Mouse (Mus musculus) intestine, embryonic 16.5 days (tissue): ENCODE measurements at regions not wholly inside any gene's neighbourhood (a gene's known extent, or its start where the extent isn't known, plus 50 kb on each side); places are given as distances from the start of the nearest gene placed in this dataset.

Source experiments
- ATAC-seq: fragments of 200-750 bp; cut with Nextera tagmentation; 2 replicates; pipeline ENCODE4 v1.8.0; 2017; ENCODE audit warnings: moderate TSS enrichment, moderate library complexity
- H3K27ac ChIP-seq: fragments of 300-500 bp; sonication (generic); 2 replicates; pipeline ENCODE4 v1.5.1; 2014; ENCODE audit warnings: mild to moderate bottlenecking, low read length
- H3K27me3 ChIP-seq: fragments of 300-500 bp; sonication (generic); replicated peaks from 2 replicates; pipeline ENCODE4 v1.6.1; 2014; ENCODE audit warnings: low read length, control low read depth, mixed read lengths; ENCODE audit not compliant: control insufficient read depth, insufficient read depth
- H3K36me3 ChIP-seq: fragments of 300-500 bp; sonication (generic); 2 replicates; pipeline ENCODE4 v1.6.1; 2014; ENCODE audit warnings: low read length, control low read depth; ENCODE audit not compliant: control insufficient read depth, insufficient read depth
- H3K4me1 ChIP-seq: fragments of 300-500 bp; sonication (generic); 2 replicates; pipeline ENCODE4 v1.6.1; 2014; ENCODE audit warnings: low read length, control low read depth, mixed read lengths; ENCODE audit not compliant: control insufficient read depth, insufficient read depth
- H3K4me2 ChIP-seq: fragments of 300-500 bp; sonication (generic); 2 replicates; pipeline ENCODE4 v1.6.1; 2014; ENCODE audit warnings: low read depth, low read length, control low read depth
- H3K4me3 ChIP-seq: fragments of 300-500 bp; sonication (generic); 2 replicates; pipeline ENCODE4 v1.5.1; 2014; ENCODE audit warnings: mild to moderate bottlenecking, low read length
- H3K9ac ChIP-seq: fragments of 300-500 bp; sonication (generic); 2 replicates; pipeline ENCODE4 v1.6.1; 2014; ENCODE audit warnings: low read depth, low read length
- H3K9me3 ChIP-seq: fragments of 300-500 bp; sonication (generic); 2 replicates; pipeline ENCODE4 v1.6.1; 2016; ENCODE audit warnings: low read length, control low read depth; ENCODE audit not compliant: control insufficient read depth
- WGBS: fragments of 180-500 bp; shearing (Covaris S2); extraction: QIAGEN DNeasy Blood & Tissue Kit; methylation state at CpG from one replicate; pipeline ENCODE4 v1.1.7; 2014; 5-methylcytosine and 5-hydroxymethylcytosine counted together

GRCm38 (mm10) chr14:110171162-110172117 is 583.5 kb downstream of the Slitrk6 start:
- 58% methylated on average over 3 of the region's 3 CpGs for WGBS
- H3K4me1 ChIP-seq: no peaks in the 10 kb centered on the region
- no peak overlapping the region for H3K4me2 ChIP-seq
- peak overlapping the region; percentile 48; the same call in 1 of the 2 replicates for H3K27ac ChIP-seq
- H3K36me3 ChIP-seq: no peaks in the 10 kb centered on the region
- no peaks in the 10 kb centered on the region for H3K27me3 ChIP-seq
- no peak overlapping the region for H3K9ac ChIP-seq
- peak; percentile 84 for ATAC-seq
- no peak overlapping the region for H3K4me3 ChIP-seq
- no peaks in the 10 kb centered on the region for H3K9me3 ChIP-seq

- 44% methylated on average over 5 of the region's 5 CpGs for WGBS
- no peak for ATAC-seq
- Histone ChIP-seq H3K4me1 (no peaks in the 10 kb centered on the region), H3K27me3 (no peaks in the 10 kb centered on the region), H3K36me3 (no peaks in the 10 kb centered on the region), H3K9me3 (no peaks in the 10 kb centered on the region), H3K4me2 (no peak overlapping the region), H3K4me3 (no peak overlapping the region), H3K9ac (no peak overlapping the region), H3K27ac (no peak overlapping the region)
Observed at GRCm38 (mm10) chr14:110168632-110169031, 586.3 kb downstream of the Slitrk6 start.

GRCm38 (mm10) chr14:110128265-110128664 is 626.7 kb downstream of the Slitrk6 start:
- no peak overlapping the region for H3K9ac ChIP-seq
- no peaks in the 10 kb centered on the region for H3K9me3 ChIP-seq
- H3K36me3 ChIP-seq: no peaks in the 10 kb centered on the region
- no peak overlapping the region for H3K27ac ChIP-seq
- H3K27me3 ChIP-seq: no peaks in the 10 kb centered on the region
- no peak overlapping the region for H3K4me3 ChIP-seq
- no peak overlapping the region for H3K4me2 ChIP-seq
- 47% methylated on average over 5 of the region's 5 CpGs for WGBS
- ATAC-seq: no peak
- H3K4me1 ChIP-seq: no peaks in the 10 kb centered on the region

GRCm38 (mm10) chr14:110125936-110126710 is 628.8 kb downstream of the Slitrk6 start:
- no peaks in the 10 kb centered on the region for H3K27me3 ChIP-seq
- H3K4me1 ChIP-seq: no peaks in the 10 kb centered on the region
- WGBS: 41% methylated on average over 6 of the region's 6 CpGs
- H3K9me3 ChIP-seq: no peaks in the 10 kb centered on the region
- no peak overlapping the region for H3K4me2 ChIP-seq
- H3K36me3 ChIP-seq: no peaks in the 10 kb centered on the region
- no peak overlapping the region for H3K9ac ChIP-seq
- H3K4me3 ChIP-seq: no peak overlapping the region
- peak; percentile 63 for ATAC-seq
- peak overlapping the region; percentile 70 for H3K27ac ChIP-seq

- WGBS: 93% methylated on average over 3 of the region's 3 CpGs
Observed at GRCm38 (mm10) chr14:110122710-110123109, 632.2 kb downstream of the Slitrk6 start.

GRCm38 (mm10) chr14:110115578-110115977 is 639.4 kb downstream of the Slitrk6 start:
- no peaks in the 10 kb centered on the region for H3K4me1 ChIP-seq
- no peak overlapping the region for H3K4me3 ChIP-seq
- H3K4me2 ChIP-seq: no peak overlapping the region
- ATAC-seq: no peak
- H3K9me3 ChIP-seq: no peaks in the 10 kb centered on the region
- no peak overlapping the region for H3K9ac ChIP-seq
- no peaks in the 10 kb centered on the region for H3K36me3 ChIP-seq
- no peak overlapping the region for H3K27ac ChIP-seq
- no peaks in the 10 kb centered on the region for H3K27me3 ChIP-seq
- 80% methylated on average over 4 of the region's 4 CpGs for WGBS

More at GRCm38 (mm10) chr14:110122710-110123109, 632.2 kb downstream of the Slitrk6 start:
- Histone ChIP-seq H3K4me1 (no peaks in the 10 kb centered on the region), H3K27ac (no peak overlapping the region), H3K4me2 (no peak overlapping the region), H3K9me3 (no peaks in the 10 kb centered on the region), H3K9ac (no peak overlapping the region), H3K4me3 (no peak overlapping the region), H3K27me3 (no peaks in the 10 kb centered on the region), H3K36me3 (no peaks in the 10 kb centered on the region)
- no peak for ATAC-seq

- ATAC-seq: no peak
- no peaks in the 10 kb centered on the region for H3K9me3 ChIP-seq
- 71% methylated on average over 4 of the region's 4 CpGs for WGBS
Observed at GRCm38 (mm10) chr14:110100852-110101251, 654.1 kb downstream of the Slitrk6 start.

GRCm38 (mm10) chr14:110078351-110078750 is 676.6 kb downstream of the Slitrk6 start:
- no peak overlapping the region for H3K27ac ChIP-seq
- H3K36me3 ChIP-seq: no peaks in the 10 kb centered on the region
- 47% methylated on average over 6 of the region's 6 CpGs for WGBS
- peak; percentile 70 for ATAC-seq
- no peak overlapping the region for H3K4me2 ChIP-seq
- H3K9me3 ChIP-seq: no peaks in the 10 kb centered on the region
- no peaks in the 10 kb centered on the region for H3K27me3 ChIP-seq
- H3K4me3 ChIP-seq: no peak overlapping the region
- H3K4me1 ChIP-seq: no peaks in the 10 kb centered on the region
- H3K9ac ChIP-seq: no peak overlapping the region

More at GRCm38 (mm10) chr14:110100852-110101251, 654.1 kb downstream of the Slitrk6 start:
- H3K4me1 ChIP-seq: no peaks in the 10 kb centered on the region
- no peak overlapping the region for H3K27ac ChIP-seq
- H3K27me3 ChIP-seq: no peaks in the 10 kb centered on the region
- no peak overlapping the region for H3K9ac ChIP-seq
- H3K36me3 ChIP-seq: no peaks in the 10 kb centered on the region
- no peak overlapping the region for H3K4me3 ChIP-seq
- no peak overlapping the region for H3K4me2 ChIP-seq

GRCm38 (mm10) chr14:110047748-110048147 is 707.2 kb downstream of the Slitrk6 start:
- no peaks in the 10 kb centered on the region for H3K4me1 ChIP-seq
- H3K27ac ChIP-seq: no peak overlapping the region
- H3K4me3 ChIP-seq: no peak overlapping the region
- no peak overlapping the region for H3K9ac ChIP-seq
- no peak for ATAC-seq
- no peak overlapping the region for H3K4me2 ChIP-seq
- no peaks in the 10 kb centered on the region for H3K27me3 ChIP-seq
- H3K36me3 ChIP-seq: no peaks in the 10 kb centered on the region
- 91% methylated on average over 3 of the region's 3 CpGs for WGBS
- no peaks in the 10 kb centered on the region for H3K9me3 ChIP-seq
